Mouse (Mus musculus): ENCODE measurements around the gene Gulp1.

GRCm38 (mm10) chr1:44803594-44804372 lies 252.5 kb downstream of the Gulp1 start:
- TF ChIP-seq CTCF (IDR thresholded peaks at IDR 0.05; ENCODE audit: borderline replicate concordance, insufficient read depth, low read length), result no peak
- no peak for TF ChIP-seq POLR2A (IDR thresholded peaks at IDR 0.05; ENCODE audit: low read depth, low read length)

Measured in embryonic fibroblast, embryonic 13.5 days (primary cell).